Mouse (Mus musculus) heart, postnatal 0 days (tissue): Measurements from ENCODE around the gene Edn3.

Source experiments
- CTCF ChIP-seq: IDR thresholded peaks from 2 replicates; pipeline ENCODE4 v1.5.1; 2016; ENCODE audit warnings: antibody characterized with exemption, control low read depth, low read depth
- EP300 ChIP-seq: IDR thresholded peaks from 2 replicates; pipeline ENCODE4 v1.6.1; 2016; ENCODE audit warnings: antibody characterized with exemption, low read depth

DNA sequence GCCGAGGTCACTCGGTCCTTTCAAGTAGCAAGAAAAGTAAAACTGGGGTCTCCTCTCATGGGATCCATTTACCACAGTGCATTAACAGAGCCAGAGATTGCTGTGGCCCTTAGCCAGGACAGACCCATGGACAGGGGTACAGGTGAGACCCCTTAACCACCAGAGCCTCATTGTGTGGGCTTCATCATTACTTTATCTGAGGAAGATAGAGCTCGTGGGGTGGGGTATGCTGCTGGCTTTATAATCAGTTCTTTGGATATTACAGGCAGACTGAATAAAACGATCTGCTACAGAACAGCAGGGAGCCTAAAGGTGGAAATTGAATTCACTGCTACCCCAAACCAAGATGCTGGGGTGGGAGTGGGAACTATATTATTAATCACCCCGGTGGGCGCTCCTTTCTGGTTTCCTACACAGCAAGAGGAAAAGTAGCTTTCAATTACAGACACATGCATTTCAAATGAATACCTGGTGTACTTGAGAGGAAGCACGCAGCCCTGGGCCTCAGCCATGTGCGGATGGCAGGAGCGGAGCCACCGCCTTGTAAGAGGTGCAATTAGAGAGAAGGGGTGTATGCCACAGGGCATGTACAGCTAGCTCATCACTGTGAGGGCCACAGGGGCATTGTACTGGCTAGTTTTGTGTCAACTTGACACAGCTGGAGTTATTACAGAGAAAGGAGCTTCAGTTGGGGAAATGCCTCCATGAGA is 33.1 kb upstream of the Edn3 start:
- TF ChIP-seq CTCF (no peak), EP300 (no peak)
